Mouse (Mus musculus) C3H10T1/2 (cell line): Measurements from ENCODE around the gene Olfr866. TPM values are rescaled to one million over a fixed set of nuclear protein-coding genes. Genes with fewer than 3 reads are reported as not detected.

Experiments
- polyA plus RNA-seq, 2 experiments: library from polyadenylated mRNA; unstranded; fragments of >200 nt; fragmentation: generic; extraction: Trizol; gene quantifications; one replicate each; pipeline ENCODE4 v1.2.1; 2012; ENCODE audit warnings: missing spikeins in 2 of 2

Olfr866 gene
- not detected for polyA plus RNA-seq

GRCm38 (mm10) chr9:20027935-20028334 is at the start of gene Olfr866:
Olfr866 (minus strand) TSS chr9:20028035.

GRCm38 (mm10) chr9:20057462-20057861 is 29.6 kb upstream of the Olfr866 start, which contains the start of gene Olfr867:
Olfr867 (minus strand) TSS chr9:20057562.

Other genes starting within 250 kb of the Olfr866 start
- not detected for gene Olfr58, start 247.8 kb downstream of the Olfr866 start, polyA plus RNA-seq
- not detected for gene Olfr859, start 223.1 kb downstream of the Olfr866 start, polyA plus RNA-seq
- not detected for gene Olfr860, start 178.3 kb downstream of the Olfr866 start, polyA plus RNA-seq
- gene Olfr862, start 140.0 kb downstream of the Olfr866 start, polyA plus RNA-seq, result not detected
- gene Olfr77, start 111.2 kb downstream of the Olfr866 start, polyA plus RNA-seq, result 1 to 10 TPM in 1 of 2 experiments, under 1 TPM in 1; 0.21 to 1.2 TPM
- gene Olfr867, start 29.5 kb upstream of the Olfr866 start, polyA plus RNA-seq, result not detected
- not detected for gene Olfr868, start 70.6 kb upstream of the Olfr866 start, polyA plus RNA-seq
- not detected for gene Olfr869, start 101.0 kb upstream of the Olfr866 start, polyA plus RNA-seq
- not detected for gene Olfr870, start 146.0 kb upstream of the Olfr866 start, polyA plus RNA-seq
- not detected for gene Olfr871, start 184.2 kb upstream of the Olfr866 start, polyA plus RNA-seq
- gene Olfr872, start 209.1 kb upstream of the Olfr866 start, polyA plus RNA-seq, result not detected